ENCODE assay signal across 9 mouse cellular contexts in the genomic region with DNA sequence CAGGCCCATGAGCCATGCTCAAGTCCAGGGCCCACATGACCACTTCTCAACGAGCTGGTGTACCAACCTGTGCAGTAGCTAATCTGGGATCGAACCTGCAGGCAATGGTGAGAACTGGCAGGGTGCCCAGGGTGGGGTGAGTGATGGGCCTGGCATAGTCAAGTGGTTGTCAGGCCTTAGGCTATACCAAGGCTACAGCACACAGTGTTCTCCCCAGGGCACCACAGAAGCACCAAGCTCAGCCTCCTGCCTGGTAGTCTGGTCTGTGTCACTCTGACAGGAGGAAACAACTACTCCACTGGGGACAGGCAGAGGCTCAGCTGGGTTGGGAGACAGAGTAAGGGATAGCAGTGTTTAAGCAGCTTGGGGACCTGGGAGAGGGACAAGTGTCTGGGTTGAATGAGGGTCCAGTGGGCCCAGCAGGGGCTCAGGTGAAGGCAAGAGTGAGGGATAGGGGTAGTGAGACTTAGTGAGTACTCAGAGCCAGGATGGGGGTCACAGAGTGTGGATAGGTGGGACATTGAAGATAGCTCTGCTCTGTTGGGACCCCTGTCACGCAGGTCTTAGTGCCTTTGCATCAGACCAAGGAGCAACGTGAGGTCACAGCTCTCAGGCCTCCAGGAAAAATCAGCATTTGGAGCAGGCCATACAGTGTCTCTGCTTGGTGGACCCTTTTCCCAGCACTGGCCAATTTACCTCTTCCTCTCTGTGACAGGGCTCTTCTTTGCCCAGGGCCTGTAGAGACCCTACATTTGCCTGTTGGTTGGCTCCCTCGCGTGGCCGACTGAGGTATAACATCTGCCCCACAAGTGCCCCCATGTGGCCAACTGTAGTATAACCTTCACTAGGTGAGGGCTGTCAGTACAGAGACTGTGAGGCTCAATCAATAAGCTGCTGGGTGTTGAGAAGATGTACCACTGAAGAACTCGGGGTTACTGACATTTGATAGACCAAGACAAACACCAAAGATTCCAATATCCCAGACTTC. TPM values are rescaled to one million over a fixed set of nuclear protein-coding genes. Genes with fewer than 3 reads are reported as not detected.
DNase-seq lines count a peak whose midpoint lies in the region; ATAC-seq and TF ChIP-seq lines count a peak whose summit lies in the region.
"Had no signal": no experiment of that assay in that cellular context is flagged by ENCODE, and none has a peak within 500 bp of the region (broad histone marks: within the 10 kb centered on the region; RNA-seq: fewer than 3 reads in every experiment).

No protein-coding gene starts in this region.

- ATAC-seq in heart, embryonic 14.5 days (ENCODE audit: insufficient number of reproducible peaks, insufficient read depth, low FRiP score, low read depth), result peak; percentile 47
- peak; percentile 52 for ATAC-seq in liver, embryonic 13.5 days (ENCODE audit: low read depth)
- ATAC-seq in neural tube, embryonic 12.5 days (ENCODE audit: low FRiP score, low read depth), result peak; percentile 71
- ATAC-seq in stomach, postnatal 0 days (ENCODE audit: low FRiP score, low TSS enrichment), result peak; percentile 72

- peak; percentile 100 for TF ChIP-seq CTCF in stomach, postnatal 0 days (IDR thresholded peaks at IDR 0.05; ENCODE audit: low read depth)

- peaks cover 64% of the 10 kb centered on the region for H3K27me3 ChIP-seq in heart, embryonic 14.5 days (ENCODE audit: control insufficient read depth, insufficient read depth, low read length)
- peaks cover 10% of the 10 kb centered on the region for H3K27me3 ChIP-seq in liver, embryonic 13.5 days
- H3K27me3 ChIP-seq in neural tube, embryonic 12.5 days (replicated peaks), result no peaks in the 10 kb centered on the region
- no peaks in the 10 kb centered on the region for H3K27me3 ChIP-seq in stomach, postnatal 0 days (ENCODE audit: control insufficient read depth, insufficient read depth, low read length)

- no peaks in the 10 kb centered on the region for H3K36me3 ChIP-seq in heart, embryonic 14.5 days (ENCODE audit: control insufficient read depth, insufficient read depth, low read length)
- no peaks in the 10 kb centered on the region for H3K36me3 ChIP-seq in liver, embryonic 13.5 days
- H3K36me3 ChIP-seq in neural tube, embryonic 12.5 days, result no peaks in the 10 kb centered on the region
- no peaks in the 10 kb centered on the region for H3K36me3 ChIP-seq in stomach, postnatal 0 days (ENCODE audit: control insufficient read depth, insufficient read depth, low read length)

- 20% methylated on average over 8 of the region's 8 CpGs for WGBS in heart, embryonic 14.5 days
- WGBS in liver, embryonic 13.5 days (ENCODE audit: insufficient replicate concordance), result 24% methylated on average over 8 of the region's 8 CpGs
- WGBS in neural tube, embryonic 12.5 days, result 34% methylated on average over 8 of the region's 8 CpGs
- 28% methylated on average over 8 of the region's 8 CpGs for WGBS in stomach, postnatal 0 days

- H3K9me3 ChIP-seq in heart, embryonic 14.5 days (ENCODE audit: control insufficient read depth, low read length), result no peaks in the 10 kb centered on the region
- no peaks in the 10 kb centered on the region for H3K9me3 ChIP-seq in liver, embryonic 13.5 days (replicated peaks)
- H3K9me3 ChIP-seq in neural tube, embryonic 12.5 days, result no peaks in the 10 kb centered on the region
- H3K9me3 ChIP-seq in stomach, postnatal 0 days (ENCODE audit: control insufficient read depth, low read length), result no peaks in the 10 kb centered on the region

- peak; percentile 83 for DNase-seq in CD4-positive, CD25-positive, alpha-beta regulatory T cell, adult 2 months (ENCODE audit: low read depth, low spot score)
- peak; percentile 10 for DNase-seq in brain, embryonic 18.5 days (ENCODE audit: low read depth, low spot score)
- DNase-seq in fibroblast of lung, adult 2 months (ENCODE audit: low read depth), result peak; percentile 32
- DNase-seq in kidney, postnatal 10 days, result peak; percentile 79
- peak; percentile 65 for DNase-seq in liver, embryonic 13.5 days
- DNase-seq in stomach, postnatal 0 days (ENCODE audit: low spot score), result peak; percentile 84

- H3K9ac ChIP-seq in heart, embryonic 14.5 days (ENCODE audit: low read length), result no peak overlapping the region
- H3K9ac ChIP-seq in liver, embryonic 13.5 days, result no peak overlapping the region
- H3K9ac ChIP-seq in neural tube, embryonic 12.5 days, result no peak overlapping the region
- H3K9ac ChIP-seq in stomach, postnatal 0 days (ENCODE audit: low read length), result no peak overlapping the region

- H3K4me1 ChIP-seq in heart, embryonic 14.5 days (ENCODE audit: control insufficient read depth in 2 of 2, insufficient read depth in 2 of 2, low read length in 2 of 2), result 0 out of 4 replicates have a peak, but pooled peaks cover 0 to 4% of the 10 kb centered on the region in 2 experiments
- no peaks in the 10 kb centered on the region for H3K4me1 ChIP-seq in liver, embryonic 13.5 days (replicated peaks)
- no peaks in the 10 kb centered on the region for H3K4me1 ChIP-seq in neural tube, embryonic 12.5 days
- no peaks in the 10 kb centered on the region for H3K4me1 ChIP-seq in stomach, postnatal 0 days (replicated peaks; ENCODE audit: control insufficient read depth, insufficient read depth)

- no peak overlapping the region for H3K4me2 ChIP-seq in heart, embryonic 14.5 days (ENCODE audit: low read length)
- H3K4me2 ChIP-seq in liver, embryonic 13.5 days, result no peak overlapping the region
- H3K4me2 ChIP-seq in neural tube, embryonic 12.5 days (replicated peaks), result no peak overlapping the region
- H3K4me2 ChIP-seq in stomach, postnatal 0 days (replicated peaks; ENCODE audit: low read depth), result no peak overlapping the region

- no peak overlapping the region for H3K27ac ChIP-seq in heart, embryonic 14.5 days (replicated peaks in 1 of 2; ENCODE audit: control insufficient read depth in 1 of 2, insufficient read depth in 1 of 2, low read depth in 2 of 2, low read length in 2 of 2)
- H3K27ac ChIP-seq in liver, embryonic 13.5 days, result no peak overlapping the region
- H3K27ac ChIP-seq in neural tube, embryonic 12.5 days, result no peak overlapping the region
- H3K27ac ChIP-seq in stomach, postnatal 0 days (replicated peaks), result no peak overlapping the region

- TF ChIP-seq EP300 in stomach, postnatal 0 days (optimal IDR thresholded peaks at IDR 0.05), result no peak

- H3K4me3 ChIP-seq in heart, embryonic 14.5 days (ENCODE audit: control insufficient read depth in 1 of 2, insufficient read depth in 1 of 2, low read depth in 1 of 2, low read length in 2 of 2), result no peak overlapping the region
- H3K4me3 ChIP-seq in liver, embryonic 13.5 days (replicated peaks), result no peak overlapping the region
- no peak overlapping the region for H3K4me3 ChIP-seq in neural tube, embryonic 12.5 days
- no peak overlapping the region for H3K4me3 ChIP-seq in stomach, postnatal 0 days (ENCODE audit: low read depth, low read length)
- H3K4me3 ChIP-seq: erythroblast, embryonic 14.5 days had no signal

RNA-seq across cellular contexts. Expression of a gene that starts 12.0 kb away (rescaled TPM):
- 0.30 and 0.57 TPM in 2 replicates for polyA plus RNA-seq in heart, embryonic 14.5 days (2014; fragmentation: Nextera tagmentation; extraction: Ambion mirVana)
- polyA plus RNA-seq in liver, embryonic 13.5 days (2015; fragmentation: Nextera tagmentation; extraction: Ambion mirVana), result not detected in 2 replicates
- polyA plus RNA-seq in neural tube, embryonic 12.5 days (2016; fragmentation: Nextera tagmentation; extraction: Ambion mirVana), result 21.6 and 28.0 TPM in 2 replicates
- 0.76 and 1.2 TPM in 2 replicates for polyA plus RNA-seq in stomach, postnatal 0 days (2015; fragmentation: Nextera tagmentation; extraction: Ambion mirVana)
- polyA plus RNA-seq: erythroblast, embryonic 14.5 days had no signal

RNA-seq across cellular contexts. Expression of a gene that starts 50.1 kb away (rescaled TPM):
- polyA plus RNA-seq in heart, embryonic 14.5 days (2014; fragmentation: Nextera tagmentation; extraction: Ambion mirVana), result 0.18 TPM in 1 of 2 replicates, not detected in the other
- 0.83 and 0.85 TPM in 2 replicates for polyA plus RNA-seq in liver, embryonic 13.5 days (2015; fragmentation: Nextera tagmentation; extraction: Ambion mirVana)
- polyA plus RNA-seq in neural tube, embryonic 12.5 days (2016; fragmentation: Nextera tagmentation; extraction: Ambion mirVana), result 0.15 and 0.66 TPM in 2 replicates
- 4.3 and 4.5 TPM in 2 replicates for polyA plus RNA-seq in stomach, postnatal 0 days (2015; fragmentation: Nextera tagmentation; extraction: Ambion mirVana)

Comparison
In these comparisons a context has a peak if more than half of its experiments do, and no peak if none do; other contexts are left out.
1. DNase-seq: peak in every context shown above with its lines; median percentile 84 in stomach, postnatal 0 days; 83 in CD4-positive, CD25-positive, alpha-beta regulatory T cell, adult 2 months; 79 in kidney, postnatal 10 days; 65 in liver, embryonic 13.5 days; 32 in fibroblast of lung, adult 2 months; 10 in brain, embryonic 18.5 days.
2. RNA of a gene that starts 12.0 kb away (polyA plus RNA-seq): 21.6 to 28.0 TPM in neural tube, embryonic 12.5 days; 0.76 to 1.2 TPM in stomach, postnatal 0 days, 0.30 to 0.57 TPM in heart, embryonic 14.5 days and not detected in liver, embryonic 13.5 days; every median in the first group is over 10 times any median in the second.
3. Peak in every context shown above with its lines, with median percentiles within 50 percentile points of each other: ATAC-seq.